Mouse (Mus musculus) small intestine, adult 2 months (tissue): ENCODE measurements around the gene Fam193a.

Source experiments
- CTCF ChIP-seq: fragments of 200-500 bp; IDR thresholded peaks from 2 replicates; pipeline ENCODE4 v1.5.1; 2012; ENCODE audit warnings: low read depth, mild to moderate bottlenecking, control low read depth, inconsistent platforms, low read length, moderate library complexity, mixed read lengths; ENCODE audit not compliant: insufficient replicate concordance, insufficient read length; ENCODE audit errors: extremely low read depth
- POLR2A ChIP-seq: fragments of 200-500 bp; IDR thresholded peaks from 2 replicates; pipeline ENCODE4 v1.6.1; 2012; ENCODE audit warnings: low read depth, mild to moderate bottlenecking, control low read depth, inconsistent platforms, low read length, moderate library complexity

DNA sequence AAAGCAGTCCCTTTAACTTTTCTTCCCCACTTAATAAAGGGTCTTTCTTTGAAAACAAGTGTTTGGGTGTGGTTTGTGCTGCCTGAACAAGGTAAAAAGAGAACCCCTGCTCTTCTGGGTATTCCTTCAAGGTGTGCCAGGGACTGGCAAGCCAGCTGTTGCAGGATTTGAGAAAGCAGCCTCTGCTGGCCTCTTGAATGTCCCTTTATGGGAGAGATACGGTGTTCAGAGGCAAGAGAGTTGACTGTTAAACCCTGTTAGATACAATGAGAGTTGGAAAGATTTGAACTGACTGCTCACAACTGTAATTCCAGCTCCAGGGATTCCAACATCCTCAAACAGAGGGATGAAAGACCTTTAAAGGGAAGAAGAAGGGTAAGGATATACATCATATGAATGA lies 35.7 kb upstream of the Fam193a start:
- TF ChIP-seq POLR2A = no peak
- no peak for TF ChIP-seq CTCF
